Mouse (Mus musculus) bone marrow, adult 2 months (tissue): ENCODE data around the gene Gemin8.

Experiments used
- CTCF ChIP-seq: fragments of 200-500 bp; IDR thresholded peaks from 2 replicates; pipeline ENCODE4 v1.5.1; 2011; ENCODE audit warnings: low read length, control low read depth; ENCODE audit not compliant: control insufficient read depth, insufficient read depth
- POLR2A ChIP-seq: fragments of 200-500 bp; IDR thresholded peaks from 2 replicates; pipeline ENCODE4 v1.6.1; 2011; ENCODE audit warnings: low read depth, mild to moderate bottlenecking, control low read depth, low read length, borderline replicate concordance; ENCODE audit not compliant: control insufficient read depth

DNA sequence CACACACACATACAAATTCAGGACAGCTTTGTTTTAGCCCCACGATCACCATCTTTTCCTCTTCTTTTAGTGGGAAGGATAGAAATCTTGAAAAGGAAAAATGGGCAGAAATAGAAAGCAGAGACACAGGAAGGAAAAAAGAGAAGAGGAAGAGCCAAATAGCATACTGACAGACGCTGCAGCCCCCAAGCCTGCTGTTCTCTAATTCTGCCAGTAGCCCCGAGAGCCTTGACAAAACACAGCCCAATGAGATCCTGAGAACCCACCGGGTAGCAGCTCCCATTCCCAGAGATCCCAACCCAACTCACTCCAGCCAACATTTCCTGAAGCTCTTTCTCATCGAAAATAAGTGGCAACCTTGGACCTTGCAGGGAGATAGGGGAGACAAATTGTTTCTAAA is 49.1 kb downstream of the Gemin8 start:
- TF ChIP-seq CTCF (no peak), POLR2A (no peak)
